Mouse (Mus musculus): ENCODE data around the gene Timp2.

GRCm38 (mm10) chr11:118401760-118402280 is 46.3 kb upstream of the Timp2 start, which contains the start of gene Lgals3bp:
- TF ChIP-seq POLR2A (IDR thresholded peaks at IDR 0.05; ENCODE audit: control insufficient read depth, extremely low read depth, insufficient read depth, low read length, poor library complexity) (peak; percentile 59), CTCF (IDR thresholded peaks at IDR 0.05; ENCODE audit: borderline replicate concordance, control insufficient read depth, extremely low read depth, insufficient read depth, low read length, poor library complexity) (0 out of 2 replicates have a peak, but pooled peaks have one; percentile 32)
